ENCODE assay signal across 16 mouse cellular contexts in the genomic region with DNA sequence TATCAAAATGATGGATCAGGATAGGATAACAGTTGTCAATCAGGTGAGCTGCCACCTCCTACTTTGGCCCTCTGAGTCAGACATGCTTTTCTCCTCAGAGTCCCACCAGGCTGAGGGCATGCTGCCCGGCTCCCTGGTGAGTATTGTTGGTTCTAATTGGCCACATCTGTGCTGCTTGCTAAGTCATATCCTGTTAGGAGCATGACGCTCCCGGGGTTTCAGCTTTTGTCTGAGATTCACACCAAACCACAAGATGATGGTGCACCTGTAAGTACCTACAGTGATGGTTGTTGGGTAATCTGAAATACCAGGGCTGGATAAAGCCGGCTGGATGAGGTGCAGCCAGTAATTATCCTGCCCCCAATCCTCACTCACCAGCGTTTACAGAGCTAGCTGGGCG. TPM values are rescaled to one million over a fixed set of nuclear protein-coding genes. Genes with fewer than 3 reads are reported as not detected.
DNase-seq lines count a peak whose midpoint lies in the region; ATAC-seq and TF ChIP-seq lines count a peak whose summit lies in the region.
"Had no signal": no experiment of that assay in that cellular context is flagged by ENCODE, and none has a peak within 500 bp of the region (broad histone marks: within the 10 kb centered on the region; RNA-seq: fewer than 3 reads in every experiment).

No protein-coding gene starts in this region.

- H3K4me1 ChIP-seq in forebrain, embryonic 15.5 days, result peaks cover 3% of the 10 kb centered on the region
- 0 out of 2 replicates have a peak, but pooled peaks cover 2% of the 10 kb centered on the region for H3K4me1 ChIP-seq in forebrain, embryonic 16.5 days (replicated peaks; ENCODE audit: control insufficient read depth, insufficient read depth, low read length)
- no peaks in the 10 kb centered on the region for H3K4me1 ChIP-seq in stomach, postnatal 0 days (replicated peaks; ENCODE audit: control insufficient read depth, insufficient read depth)
- H3K4me1 ChIP-seq: embryonic facial prominence, embryonic 15.5 days; kidney, embryonic 15.5 days; limb, embryonic 15.5 days had no signal

- peaks cover 12% of the 10 kb centered on the region for H3K36me3 ChIP-seq in forebrain, embryonic 15.5 days
- H3K36me3 ChIP-seq in forebrain, embryonic 16.5 days (ENCODE audit: control insufficient read depth, insufficient read depth), result no peaks in the 10 kb centered on the region; the same call in 1 of the 2 replicates
- no peaks in the 10 kb centered on the region for H3K36me3 ChIP-seq in stomach, postnatal 0 days (ENCODE audit: control insufficient read depth, insufficient read depth, low read length)

- H3K9me3 ChIP-seq in forebrain, embryonic 15.5 days, result no peaks in the 10 kb centered on the region
- H3K9me3 ChIP-seq in forebrain, embryonic 16.5 days (ENCODE audit: control insufficient read depth, low read length), result no peaks in the 10 kb centered on the region
- H3K9me3 ChIP-seq in stomach, postnatal 0 days (ENCODE audit: control insufficient read depth, low read length), result no peaks in the 10 kb centered on the region
- H3K9me3 ChIP-seq: embryonic facial prominence, embryonic 15.5 days; kidney, embryonic 15.5 days; limb, embryonic 15.5 days had no signal

- no peak for TF ChIP-seq EP300 in stomach, postnatal 0 days (optimal IDR thresholded peaks at IDR 0.05)

- H3K27ac ChIP-seq in forebrain, embryonic 15.5 days (replicated peaks), result 0 out of 2 replicates have a peak overlapping the region, but pooled peaks have one; percentile 11
- H3K27ac ChIP-seq in forebrain, embryonic 16.5 days (ENCODE audit: low read length), result no peak overlapping the region
- H3K27ac ChIP-seq in stomach, postnatal 0 days (replicated peaks), result no peak overlapping the region
- H3K27ac ChIP-seq: embryonic facial prominence, embryonic 15.5 days; kidney, embryonic 15.5 days; limb, embryonic 15.5 days had no signal

- TF ChIP-seq CTCF in stomach, postnatal 0 days (IDR thresholded peaks at IDR 0.05; ENCODE audit: low read depth), result no peak

- no peak overlapping the region for H3K9ac ChIP-seq in forebrain, embryonic 15.5 days (replicated peaks)
- H3K9ac ChIP-seq in forebrain, embryonic 16.5 days (replicated peaks; ENCODE audit: low read depth, low read length), result no peak overlapping the region
- no peak overlapping the region for H3K9ac ChIP-seq in stomach, postnatal 0 days (ENCODE audit: low read length)
- H3K9ac ChIP-seq: embryonic facial prominence, embryonic 15.5 days; kidney, embryonic 15.5 days; limb, embryonic 15.5 days had no signal

- H3K27me3 ChIP-seq in forebrain, embryonic 15.5 days, result no peaks in the 10 kb centered on the region
- H3K27me3 ChIP-seq in forebrain, embryonic 16.5 days (replicated peaks; ENCODE audit: control insufficient read depth, insufficient read depth, low read length), result no peaks in the 10 kb centered on the region
- no peaks in the 10 kb centered on the region for H3K27me3 ChIP-seq in stomach, postnatal 0 days (ENCODE audit: control insufficient read depth, insufficient read depth, low read length)
- H3K27me3 ChIP-seq: CH12.LX; embryonic facial prominence, embryonic 15.5 days; kidney, embryonic 15.5 days; limb, embryonic 15.5 days had no signal

- H3K4me2 ChIP-seq in forebrain, embryonic 15.5 days (replicated peaks), result no peak overlapping the region
- no peak overlapping the region for H3K4me2 ChIP-seq in forebrain, embryonic 16.5 days (ENCODE audit: low read length)
- H3K4me2 ChIP-seq in stomach, postnatal 0 days (replicated peaks; ENCODE audit: low read depth), result no peak overlapping the region
- H3K4me2 ChIP-seq: embryonic facial prominence, embryonic 15.5 days; kidney, embryonic 15.5 days; limb, embryonic 15.5 days had no signal

- WGBS in forebrain, embryonic 15.5 days, result 20% methylated on average over 6 of the region's 6 CpGs
- WGBS in forebrain, embryonic 16.5 days, result 20% methylated on average over 6 of the region's 6 CpGs
- 30% methylated on average over 6 of the region's 6 CpGs for WGBS in stomach, postnatal 0 days

- peak; percentile 24 for DNase-seq in right cerebral cortex, postnatal 25 days
- no peak for DNase-seq in right cerebral cortex, postnatal 36 days (ENCODE audit: low spot score in 2 of 2)
- peak; percentile 19 for DNase-seq in forelimb bud, embryonic 11.5 days (ENCODE audit: low read depth, low spot score)
- no peak for DNase-seq in stomach, postnatal 0 days (ENCODE audit: low spot score)
- DNase-seq in left cerebral cortex, adult 9 months (ENCODE audit: low spot score in 2 of 2), result no peak
- DNase-seq: adrenal gland, postnatal 25 days; cerebellum, adult 11 months; gastrocnemius, postnatal 14 days; layer of hippocampus, adult 9-11 months had no signal

- ATAC-seq in forebrain, embryonic 15.5 days (replicated peaks), result no peak
- ATAC-seq in forebrain, embryonic 16.5 days, result no peak
- peak; percentile 18; the same call in 1 of the 2 replicates for ATAC-seq in stomach, postnatal 0 days (ENCODE audit: low FRiP score, low TSS enrichment)
- ATAC-seq: hindbrain, embryonic 16.5 days had no signal

- H3K4me3 ChIP-seq in forebrain, embryonic 15.5 days, result no peak overlapping the region
- no peak overlapping the region for H3K4me3 ChIP-seq in forebrain, embryonic 16.5 days (replicated peaks; ENCODE audit: low read length)
- H3K4me3 ChIP-seq in stomach, postnatal 0 days (ENCODE audit: low read depth, low read length), result no peak overlapping the region
- H3K4me3 ChIP-seq: embryonic facial prominence, embryonic 15.5 days; kidney, embryonic 15.5 days; limb, embryonic 15.5 days had no signal

RNA-seq across cellular contexts. Expression of gene Klhl23, which starts 18.5 kb away (rescaled TPM):
- 64.5 TPM in 2 replicates for polyA plus RNA-seq in forebrain, embryonic 15.5 days (2015; fragmentation: Nextera tagmentation; extraction: Ambion mirVana)
- 71.7 and 81.2 TPM in 2 replicates for polyA plus RNA-seq in forebrain, embryonic 16.5 days (2015; fragmentation: Nextera tagmentation; extraction: Ambion mirVana)
- polyA plus RNA-seq in stomach, postnatal 0 days (2015; fragmentation: Nextera tagmentation; extraction: Ambion mirVana), result 21.4 and 25.1 TPM in 2 replicates

RNA-seq across cellular contexts. Expression of gene Ssb, which starts 21.1 kb away (rescaled TPM):
- 299 and 312 TPM in 2 replicates for polyA plus RNA-seq in forebrain, embryonic 15.5 days (2015; fragmentation: Nextera tagmentation; extraction: Ambion mirVana)
- polyA plus RNA-seq in forebrain, embryonic 16.5 days (2015; fragmentation: Nextera tagmentation; extraction: Ambion mirVana), result 265 and 292 TPM in 2 replicates
- polyA plus RNA-seq in stomach, postnatal 0 days (2015; fragmentation: Nextera tagmentation; extraction: Ambion mirVana), result 161 and 203 TPM in 2 replicates

RNA-seq across cellular contexts. Expression of gene Mettl5, which starts 45.2 kb away (rescaled TPM):
- polyA plus RNA-seq in forebrain, embryonic 15.5 days (2015; fragmentation: Nextera tagmentation; extraction: Ambion mirVana), result 27.2 and 34.6 TPM in 2 replicates
- polyA plus RNA-seq in forebrain, embryonic 16.5 days (2015; fragmentation: Nextera tagmentation; extraction: Ambion mirVana), result 25.2 and 27.7 TPM in 2 replicates
- 29.4 and 32.0 TPM in 2 replicates for polyA plus RNA-seq in stomach, postnatal 0 days (2015; fragmentation: Nextera tagmentation; extraction: Ambion mirVana)

RNA-seq across cellular contexts. Expression of gene Phospho2, which starts 50.8 kb away (rescaled TPM):
- polyA plus RNA-seq in forebrain, embryonic 15.5 days (2015; fragmentation: Nextera tagmentation; extraction: Ambion mirVana), result 36.7 and 38.5 TPM in 2 replicates
- 35.7 and 40.5 TPM in 2 replicates for polyA plus RNA-seq in forebrain, embryonic 16.5 days (2015; fragmentation: Nextera tagmentation; extraction: Ambion mirVana)
- 19.0 and 19.3 TPM in 2 replicates for polyA plus RNA-seq in stomach, postnatal 0 days (2015; fragmentation: Nextera tagmentation; extraction: Ambion mirVana)

RNA-seq across cellular contexts. Expression of gene Ccdc173, which starts 50.9 kb away (rescaled TPM):
- polyA plus RNA-seq in forebrain, embryonic 15.5 days (2015; fragmentation: Nextera tagmentation; extraction: Ambion mirVana), result 2.6 and 3.1 TPM in 2 replicates
- 1.9 and 2.5 TPM in 2 replicates for polyA plus RNA-seq in forebrain, embryonic 16.5 days (2015; fragmentation: Nextera tagmentation; extraction: Ambion mirVana)
- 0.70 and 0.96 TPM in 2 replicates for polyA plus RNA-seq in stomach, postnatal 0 days (2015; fragmentation: Nextera tagmentation; extraction: Ambion mirVana)

Comparison
In these comparisons a context has a peak if more than half of its experiments do, and no peak if none do; other contexts are left out.
1. DNase-seq: peak in right cerebral cortex, postnatal 25 days (single experiment) and forelimb bud, embryonic 11.5 days (single experiment); none in right cerebral cortex, postnatal 36 days (0 of 2), stomach, postnatal 0 days (single experiment) and left cerebral cortex, adult 9 months (0 of 2).